Comparison of ENCODE assay signal across 25 mouse cellular contexts in the genomic region with DNA sequence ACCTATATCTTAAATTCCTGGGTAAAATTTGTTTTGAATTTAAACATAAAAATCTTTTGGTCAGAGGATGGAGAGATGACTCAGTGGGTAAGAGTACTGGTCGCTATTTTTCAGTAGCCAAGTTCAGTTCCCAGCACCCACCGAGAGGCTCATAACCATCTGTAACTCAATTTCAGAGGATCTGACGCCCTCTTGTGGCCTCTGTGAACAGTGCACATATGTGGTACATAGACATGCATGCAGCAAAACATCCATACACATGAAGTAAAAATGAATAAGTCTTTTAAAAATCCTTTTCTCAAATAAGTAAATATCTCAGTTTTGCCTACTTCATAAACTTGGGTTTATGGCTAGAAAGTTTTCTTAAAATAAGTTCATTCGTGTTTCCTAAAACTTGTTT.
DNase-seq lines count a peak whose midpoint lies in the region; ATAC-seq and TF ChIP-seq lines count a peak whose summit lies in the region.
"Had no signal": no experiment of that assay in that cellular context is flagged by ENCODE, and none has a peak within 500 bp of the region (broad histone marks: within the 10 kb centered on the region; RNA-seq: fewer than 3 reads in every experiment).

No protein-coding gene starts in this region.

- peak; percentile 28 for TF ChIP-seq CTCF in hindbrain, postnatal 0 days (IDR thresholded peaks at IDR 0.05; ENCODE audit: low read depth)
- TF ChIP-seq CTCF in lung, embryonic 14.5 days (IDR thresholded peaks at IDR 0.05; ENCODE audit: low read depth) = peak; percentile 28
- TF ChIP-seq CTCF in MEL (IDR thresholded peaks at IDR 0.05 in 2 of 3, conservative IDR thresholded peaks at IDR 0.05 in 1 of 3; ENCODE audit: control insufficient read depth in 1 of 3, insufficient read depth in 1 of 3, low read depth in 2 of 3, low read length in 3 of 3, poor library complexity in 1 of 3, severe bottlenecking in 1 of 3) = peak; percentile 10 to 45 (median 22); a peak in 3 of 6 replicates
- no peak for TF ChIP-seq CTCF in forebrain, postnatal 0 days (IDR thresholded peaks at IDR 0.05; ENCODE audit: low read depth)

- no peak for TF ChIP-seq POLR2A in MEL (IDR thresholded peaks at IDR 0.05; ENCODE audit: control insufficient read depth in 1 of 2, insufficient read depth in 1 of 2, low read depth in 1 of 2, low read length in 2 of 2, poor library complexity in 1 of 2)

- 0 out of 2 replicates have a peak, but pooled peaks cover 6% of the 10 kb centered on the region for H3K4me1 ChIP-seq in hindbrain, postnatal 0 days (ENCODE audit: insufficient read depth, low read length)
- H3K4me1 ChIP-seq in hindbrain, embryonic 11.5 days (replicated peaks; ENCODE audit: control insufficient read depth, insufficient read depth, low read length) = no peaks in the 10 kb centered on the region
- no peaks in the 10 kb centered on the region for H3K4me1 ChIP-seq in lung, embryonic 14.5 days (ENCODE audit: insufficient read depth)
- peaks cover 9 to 16% of the 10 kb centered on the region in 2 experiments for H3K4me1 ChIP-seq in MEL (ENCODE audit: control insufficient read depth in 1 of 2, insufficient read depth in 2 of 2, low read length in 2 of 2)
- no peaks in the 10 kb centered on the region for H3K4me1 ChIP-seq in forebrain, postnatal 0 days (ENCODE audit: insufficient read depth)
- H3K4me1 ChIP-seq: embryonic facial prominence, embryonic 12.5 days; heart, embryonic 12.5 days; kidney, embryonic 15.5 days; stomach, embryonic 15.5 days had no signal

- TF ChIP-seq EP300 in MEL (IDR thresholded peaks at IDR 0.05; ENCODE audit: low read depth in 1 of 2, low read length in 2 of 2) = no peak

- no peaks in the 10 kb centered on the region for H3K27me3 ChIP-seq in hindbrain, postnatal 0 days (ENCODE audit: insufficient read depth, low read length)
- no peaks in the 10 kb centered on the region for H3K27me3 ChIP-seq in hindbrain, embryonic 11.5 days (ENCODE audit: control insufficient read depth, insufficient read depth, low read length)
- H3K27me3 ChIP-seq in lung, embryonic 14.5 days (ENCODE audit: insufficient read depth, low read length) = no peaks in the 10 kb centered on the region
- H3K27me3 ChIP-seq in MEL (ENCODE audit: control insufficient read depth in 1 of 2, insufficient read depth in 2 of 2, low read length in 2 of 2) = no peaks in the 10 kb centered on the region
- H3K27me3 ChIP-seq in forebrain, postnatal 0 days (ENCODE audit: insufficient read depth, low read length) = no peaks in the 10 kb centered on the region
- H3K27me3 ChIP-seq: CH12.LX; embryonic facial prominence, embryonic 12.5 days; kidney, embryonic 15.5 days; megakaryocyte, embryonic 14.5 days; neural tube, embryonic 13.5 days; stomach, embryonic 15.5 days had no signal

- no peak overlapping the region for H3K27ac ChIP-seq in hindbrain, postnatal 0 days
- no peak overlapping the region for H3K27ac ChIP-seq in hindbrain, embryonic 11.5 days (ENCODE audit: low read depth, low read length)
- no peak overlapping the region for H3K27ac ChIP-seq in lung, embryonic 14.5 days (ENCODE audit: low read depth)
- H3K27ac ChIP-seq in MEL (ENCODE audit: control insufficient read depth, low read depth, low read length) = no peak overlapping the region
- no peak overlapping the region for H3K27ac ChIP-seq in forebrain, postnatal 0 days (ENCODE audit: low read depth, low read length)
- H3K27ac ChIP-seq: embryonic facial prominence, embryonic 12.5 days; hindbrain, embryonic 14.5 days; kidney, embryonic 15.5 days; left cerebral cortex, adult 2 months; neural tube, embryonic 13.5 days; stomach, embryonic 15.5 days had no signal

- no peaks in the 10 kb centered on the region for H3K79me2 ChIP-seq in MEL (ENCODE audit: control insufficient read depth, insufficient read depth, low read length, poor library complexity)

- H3K4me2 ChIP-seq in hindbrain, postnatal 0 days (ENCODE audit: low read depth, low read length) = no peak overlapping the region
- no peak overlapping the region for H3K4me2 ChIP-seq in hindbrain, embryonic 11.5 days (replicated peaks; ENCODE audit: low read depth, low read length)
- H3K4me2 ChIP-seq in lung, embryonic 14.5 days = no peak overlapping the region
- no peak overlapping the region for H3K4me2 ChIP-seq in forebrain, postnatal 0 days (ENCODE audit: low read depth)
- H3K4me2 ChIP-seq: embryonic facial prominence, embryonic 12.5 days; heart, embryonic 12.5 days; hindbrain, embryonic 14.5 days; kidney, embryonic 15.5 days; neural tube, embryonic 13.5 days; stomach, embryonic 15.5 days had no signal

- H3K36me3 ChIP-seq in hindbrain, postnatal 0 days (ENCODE audit: insufficient read depth, low read length) = no peaks in the 10 kb centered on the region
- no peaks in the 10 kb centered on the region for H3K36me3 ChIP-seq in hindbrain, embryonic 11.5 days (ENCODE audit: control insufficient read depth, insufficient read depth, low read length)
- no peaks in the 10 kb centered on the region for H3K36me3 ChIP-seq in lung, embryonic 14.5 days (ENCODE audit: insufficient read depth)
- peaks cover 0 to 8% of the 10 kb centered on the region in 2 experiments; a peak in 2 of 4 replicates for H3K36me3 ChIP-seq in MEL (ENCODE audit: control insufficient read depth in 1 of 2, insufficient read depth in 2 of 2, low read length in 2 of 2)
- H3K36me3 ChIP-seq in forebrain, postnatal 0 days (ENCODE audit: insufficient read depth) = no peaks in the 10 kb centered on the region
- H3K36me3 ChIP-seq: embryonic facial prominence, embryonic 12.5 days; heart, embryonic 12.5 days; kidney, embryonic 15.5 days; neural tube, embryonic 13.5 days; stomach, embryonic 15.5 days had no signal

- no peak overlapping the region for H3K9ac ChIP-seq in hindbrain, postnatal 0 days (replicated peaks; ENCODE audit: low read length)
- no peak overlapping the region for H3K9ac ChIP-seq in hindbrain, embryonic 11.5 days (ENCODE audit: low read depth, low read length)
- no peak overlapping the region for H3K9ac ChIP-seq in lung, embryonic 14.5 days
- no peak overlapping the region for H3K9ac ChIP-seq in MEL (ENCODE audit: control insufficient read depth, low read depth, low read length, poor library complexity, severe bottlenecking)
- no peak overlapping the region for H3K9ac ChIP-seq in forebrain, postnatal 0 days
- H3K9ac ChIP-seq: embryonic facial prominence, embryonic 12.5 days; heart, embryonic 12.5 days; hindbrain, embryonic 14.5 days; kidney, embryonic 15.5 days; neural tube, embryonic 13.5 days; stomach, embryonic 15.5 days had no signal

- 79% methylated on average over 4 of the region's 4 CpGs for WGBS in hindbrain, postnatal 0 days
- 83% methylated on average over 4 of the region's 4 CpGs for WGBS in hindbrain, embryonic 11.5 days
- WGBS in lung, embryonic 14.5 days = 76% methylated on average over 4 of the region's 4 CpGs
- 84% methylated on average over 4 of the region's 4 CpGs for WGBS in forebrain, postnatal 0 days

- H3K9me3 ChIP-seq in hindbrain, postnatal 0 days (ENCODE audit: low read length) = 0 out of 2 replicates have a peak, but pooled peaks cover 4% of the 10 kb centered on the region
- no peaks in the 10 kb centered on the region for H3K9me3 ChIP-seq in hindbrain, embryonic 11.5 days (ENCODE audit: control insufficient read depth, low read length)
- no peaks in the 10 kb centered on the region for H3K9me3 ChIP-seq in lung, embryonic 14.5 days (ENCODE audit: low read depth, low read length)
- no peaks in the 10 kb centered on the region for H3K9me3 ChIP-seq in MEL (replicated peaks; ENCODE audit: insufficient read depth, low read length)
- H3K9me3 ChIP-seq in forebrain, postnatal 0 days (ENCODE audit: low read length) = no peaks in the 10 kb centered on the region
- H3K9me3 ChIP-seq: embryonic facial prominence, embryonic 12.5 days; kidney, embryonic 15.5 days; stomach, embryonic 15.5 days had no signal

- TF ChIP-seq RAD21 in MEL (IDR thresholded peaks at IDR 0.05; ENCODE audit: low read depth, low read length) = peak; percentile 44

- ATAC-seq in hindbrain, postnatal 0 days = no peak
- no peak for ATAC-seq in hindbrain, embryonic 11.5 days (ENCODE audit: low FRiP score)
- no peak for ATAC-seq in lung, embryonic 14.5 days (ENCODE audit: insufficient read depth)
- no peak for ATAC-seq in forebrain, postnatal 0 days

- no peak overlapping the region for H3K4me3 ChIP-seq in hindbrain, postnatal 0 days (ENCODE audit: low read length)
- H3K4me3 ChIP-seq in hindbrain, embryonic 11.5 days (ENCODE audit: low read depth, low read length) = no peak overlapping the region
- H3K4me3 ChIP-seq in lung, embryonic 14.5 days (ENCODE audit: low read depth, low read length) = no peak overlapping the region
- H3K4me3 ChIP-seq in MEL (ENCODE audit: control insufficient read depth in 1 of 2, insufficient read depth in 1 of 2, low read depth in 2 of 2, low read length in 2 of 2) = no peak overlapping the region
- H3K4me3 ChIP-seq in forebrain, postnatal 0 days (ENCODE audit: low read depth, low read length) = no peak overlapping the region
- H3K4me3 ChIP-seq: embryonic facial prominence, embryonic 12.5 days; heart, embryonic 12.5 days; kidney, embryonic 15.5 days; left cerebral cortex, adult 2 months; megakaryocyte, embryonic 14.5 days; neural tube, embryonic 13.5 days; stomach, embryonic 15.5 days had no signal

- DNase-seq in hindbrain, postnatal 0 days (ENCODE audit: low spot score) = no peak
- DNase-seq in hindbrain, embryonic 11.5 days (ENCODE audit: low spot score) = no peak
- DNase-seq in lung, embryonic 14.5 days = no peak
- DNase-seq in lung, postnatal 25 days (ENCODE audit: low spot score) = no peak
- DNase-seq in MEL (ENCODE audit: low read depth, low spot score) = peak; percentile 28
- DNase-seq in ZHBTc4 (ENCODE audit: low read depth, low spot score) = peak; percentile 27
- DNase-seq in forebrain, postnatal 0 days = no peak
- DNase-seq: adrenal gland, adult 8-10 months; B cell, adult 2 months; cerebellum, adult 18-20 months; cerebellum, postnatal 14 days; kidney, postnatal 4 days; layer of hippocampus, adult 9-11 months; lung, postnatal 14 days; midbrain, embryonic 14.5 days; right cerebral cortex, postnatal 4 days had no signal

TF ChIP-seq in MEL, 35 proteins besides CTCF, POLR2A, EP300 and RAD21:
- TF ChIP-seq MXI1 (IDR thresholded peaks at IDR 0.05; ENCODE audit: low read depth, low read length) = no peak
- no peak for TF ChIP-seq TCF12 (IDR thresholded peaks at IDR 0.05; ENCODE audit: low read depth, low read length)
- no peak for TF ChIP-seq NRF1 (IDR thresholded peaks at IDR 0.05; ENCODE audit: insufficient read depth, low read depth, low read length, poor library complexity, severe bottlenecking)
- no peak for TF ChIP-seq TBP (IDR thresholded peaks at IDR 0.05; ENCODE audit: low read depth, low read length)
- peak; percentile 18; the same call in 1 of the 2 replicates for TF ChIP-seq ZC3H11A (IDR thresholded peaks at IDR 0.05; ENCODE audit: low read depth, low read length)
- TF ChIP-seq NELFE (IDR thresholded peaks at IDR 0.05; ENCODE audit: low read depth, low read length) = 0 out of 2 replicates have a peak, but pooled peaks have one; percentile 15
- peak; percentile 35 for TF ChIP-seq SMC3 (IDR thresholded peaks at IDR 0.05; ENCODE audit: low read depth, low read length)

Comparison
In these comparisons a context has a peak if more than half of its experiments do, and no peak if none do; other contexts are left out.
1. DNase-seq: peak in MEL (single experiment) and ZHBTc4 (single experiment); none in hindbrain, postnatal 0 days (single experiment), hindbrain, embryonic 11.5 days (single experiment), lung, embryonic 14.5 days (single experiment), lung, postnatal 25 days (single experiment) and forebrain, postnatal 0 days (single experiment).